Mouse (Mus musculus) intestine, embryonic 14.5 days (tissue): ENCODE results near the gene Btbd18. TPM values are rescaled to one million over a fixed set of nuclear protein-coding genes. Genes with fewer than 3 reads are reported as not detected.
A peak's percentile ranks its signal among the peaks of the same experiment; 100 is the strongest.

Experiments
- ATAC-seq: fragments of 200-750 bp; cut with Nextera tagmentation; replicated peaks from 2 replicates; pipeline ENCODE4 v1.8.0; 2017; ENCODE audit warnings: low read depth, moderate number of reproducible peaks, moderate TSS enrichment, moderate library complexity; ENCODE audit not compliant: low FRiP score, low TSS enrichment
- DNase-seq: peaks from one replicate; pipeline ENCODE4 v3.0.0-alpha.2; 2018; ENCODE audit warnings: low spot score
- H3K27ac ChIP-seq: fragments of 300-500 bp; sonication (generic); 2 replicates; pipeline ENCODE4 v1.5.1; 2014; ENCODE audit warnings: low read depth, mild to moderate bottlenecking, control low read depth
- H3K27me3 ChIP-seq: fragments of 300-500 bp; sonication (generic); replicated peaks from 2 replicates; pipeline ENCODE4 v1.6.1; 2014; ENCODE audit warnings: low read length, control low read depth; ENCODE audit not compliant: control insufficient read depth, insufficient read depth
- H3K36me3 ChIP-seq: fragments of 300-500 bp; sonication (generic); 2 replicates; pipeline ENCODE4 v1.6.1; 2014; ENCODE audit warnings: low read length, control low read depth; ENCODE audit not compliant: control insufficient read depth, insufficient read depth
- H3K4me1 ChIP-seq: fragments of 300-500 bp; sonication (generic); replicated peaks from 2 replicates; pipeline ENCODE4 v1.6.1; 2014; ENCODE audit warnings: low read length, control low read depth, mixed read lengths; ENCODE audit not compliant: control insufficient read depth, insufficient read depth
- H3K4me2 ChIP-seq: fragments of 300-500 bp; sonication (generic); 2 replicates; pipeline ENCODE4 v1.6.1; 2014; ENCODE audit warnings: low read length
- H3K4me3 ChIP-seq: fragments of 300-500 bp; sonication (generic); 2 replicates; pipeline ENCODE4 v1.5.1; 2014; ENCODE audit warnings: low read depth, low read length, control low read depth, mixed read lengths
- H3K9ac ChIP-seq: fragments of 300-500 bp; sonication (generic); 2 replicates; pipeline ENCODE4 v1.6.1; 2014; ENCODE audit warnings: mild to moderate bottlenecking, low read length
- H3K9me3 ChIP-seq: fragments of 300-500 bp; sonication (generic); 2 replicates; pipeline ENCODE4 v1.6.1; 2016; ENCODE audit warnings: low read length, control low read depth; ENCODE audit not compliant: control insufficient read depth
- WGBS: fragments of 180-500 bp; shearing (Covaris S2); extraction: QIAGEN DNeasy Blood & Tissue Kit; methylation state at CpG from one replicate; pipeline ENCODE4 v1.1.7; 2014; 5-methylcytosine and 5-hydroxymethylcytosine counted together
- polyA plus RNA-seq: library from polyadenylated mRNA; unstranded; fragments of >200 nt; fragmentation: Nextera tagmentation; extraction: Ambion mirVana; gene quantifications from 2 replicates; pipeline ENCODE4 v1.2.1, GENCODE M21; 2014

Gene Btbd18
- polyA plus RNA-seq, 1 experiment from 2014 or later, result 0.34 TPM

DNA sequence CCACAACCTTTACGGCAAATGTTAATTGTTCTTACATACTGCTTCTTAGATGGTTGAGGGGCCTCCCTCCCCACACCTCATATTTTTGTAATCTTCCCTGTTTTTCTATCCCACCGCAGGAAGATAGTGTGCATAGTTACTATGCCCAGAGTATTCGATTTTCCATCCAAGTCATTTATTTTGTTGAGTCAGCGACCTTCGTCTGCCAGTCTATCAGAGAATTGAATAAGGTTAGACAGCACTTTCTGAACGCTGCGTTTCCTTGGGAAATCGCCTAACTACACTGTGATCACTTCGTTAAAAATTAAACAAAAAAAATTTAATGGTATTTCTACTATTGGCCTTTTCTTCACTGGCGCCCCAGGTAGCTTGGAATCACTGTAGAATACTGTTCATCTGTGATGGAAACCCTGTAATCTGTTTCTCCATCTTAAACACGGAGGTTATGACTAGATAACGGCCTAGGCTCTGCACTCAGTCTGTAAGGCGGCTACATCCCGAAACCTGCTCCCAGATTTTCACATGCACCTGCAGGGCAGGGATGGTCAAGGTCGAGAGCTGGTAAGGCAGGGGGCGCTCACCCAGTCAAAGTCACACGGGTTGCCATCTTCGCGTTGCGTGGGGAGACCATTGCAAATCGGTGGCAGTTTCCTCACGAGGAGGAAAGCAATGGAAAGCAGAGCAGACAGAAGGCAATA, 18.5 kb downstream of the Btbd18 start:
- H3K4me1 ChIP-seq, result peaks cover 19% of the 10 kb centered on the region
- H3K9ac ChIP-seq, result peak overlapping the region; percentile 58
- H3K27ac ChIP-seq, result peak overlapping the region; percentile 51
- no peaks in the 10 kb centered on the region for H3K9me3 ChIP-seq
- no peak for DNase-seq
- 8% methylated on average over 22 of the region's 22 CpGs for whole genome bisulfite sequencing
- H3K36me3 ChIP-seq, result peaks cover 46% of the 10 kb centered on the region
- H3K4me2 ChIP-seq, result peak overlapping the region; percentile 83
- peak; percentile 61 for ATAC-seq
- H3K27me3 ChIP-seq, result no peaks in the 10 kb centered on the region
- H3K4me3 ChIP-seq, result peak overlapping the region; percentile 96

DNA sequence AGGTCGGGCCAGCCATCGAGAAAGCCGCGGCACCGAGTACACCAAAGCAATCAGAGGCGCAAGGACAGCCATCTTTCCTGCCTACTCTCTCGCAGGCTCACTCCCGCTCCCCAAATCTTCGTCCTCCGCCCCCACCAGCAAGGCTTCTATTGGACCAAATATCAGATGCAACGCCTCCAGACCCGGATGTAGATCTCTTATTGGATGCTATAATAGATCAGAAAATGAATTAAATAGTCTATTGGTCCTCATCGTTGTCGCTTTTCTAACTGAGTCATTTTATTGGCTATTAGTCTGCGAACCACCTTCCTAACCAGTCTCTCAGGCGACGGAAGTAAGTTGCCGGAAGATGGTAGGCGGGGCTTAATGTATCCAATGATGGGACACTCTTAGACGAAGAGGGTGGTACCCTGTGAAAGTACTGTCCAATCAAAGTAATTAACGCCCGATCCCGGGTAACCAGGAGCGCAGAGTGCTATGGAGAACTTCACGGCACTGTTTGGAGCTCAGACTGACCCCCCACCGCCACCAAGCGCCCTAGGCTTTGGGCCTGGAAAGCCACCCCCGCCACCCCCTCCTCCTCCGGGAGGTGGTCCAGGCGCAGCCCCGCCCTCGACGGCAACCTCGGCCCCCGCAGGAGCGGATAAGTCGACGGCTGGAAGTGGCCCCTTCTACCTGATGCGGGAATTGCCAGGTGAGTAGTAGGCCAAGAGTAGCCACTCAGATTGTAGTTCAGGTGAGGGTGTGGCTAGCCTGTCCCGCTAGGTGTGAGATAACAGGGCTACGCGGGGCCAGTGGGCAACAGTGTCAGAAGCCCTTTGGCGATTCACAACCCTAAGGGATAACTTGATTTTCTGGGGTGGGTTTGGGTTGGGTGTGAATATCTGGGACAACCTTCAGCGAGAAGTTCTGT, 19.3 kb downstream of the Btbd18 start, which contains the start of the genes Gm28635 and Med19:
Gm28635 (minus strand) TSS at position 74 of the 913 bp plus-strand sequence.
Med19 (plus strand) TSS at position 435 of the 913 bp plus-strand sequence.
- Histone ChIP-seq H3K27me3 (no peaks in the 10 kb centered on the region), H3K4me3 (peak within 1 kb of the TSS; percentile 96), H3K9me3 (no peaks in the 10 kb centered on the region), H3K27ac (peak within 1 kb of the TSS; percentile 51), H3K4me1 (peaks cover 19% of the 10 kb centered on the region), H3K4me2 (peak within 1 kb of the TSS; percentile 96), H3K36me3 (peaks cover 38% of the 10 kb centered on the region), H3K9ac (peak within 1 kb of the TSS; percentile 75)
- under 1% methylated on average over 44 of the region's 44 CpGs for WGBS
- peak; percentile 100 for ATAC-seq
- DNase-seq, result peak; percentile 88

DNA sequence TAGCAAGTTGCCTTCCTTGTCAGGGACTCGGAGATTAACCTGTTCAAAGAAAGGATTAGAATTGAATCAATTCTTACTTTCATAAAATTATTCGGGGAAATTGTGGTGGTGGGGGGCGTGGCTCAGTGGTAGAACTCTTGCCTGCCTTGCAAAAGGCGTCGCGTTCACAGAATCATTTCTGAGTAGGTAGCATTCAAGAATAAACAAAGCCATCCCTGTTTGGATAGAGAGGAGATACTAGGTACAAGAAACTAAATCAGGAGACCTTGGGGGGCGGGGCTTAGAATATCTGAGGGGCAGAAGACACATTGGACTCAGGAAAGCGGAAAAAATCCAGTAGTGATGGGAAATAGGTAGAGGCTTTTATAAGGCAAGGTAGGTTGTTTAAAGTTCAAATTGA, 20.1 kb downstream of the Btbd18 start, which contains the start of gene Tmx2:
Tmx2 (minus strand) TSS at position 125 of the 400 bp plus-strand sequence.
- Histone ChIP-seq H3K27ac (no peak within 1 kb of the TSS), H3K36me3 (peaks cover 31% of the 10 kb centered on the region), H3K4me1 (peaks cover 19% of the 10 kb centered on the region), H3K9ac (peak within 1 kb of the TSS; percentile 75), H3K4me2 (peak within 1 kb of the TSS; percentile 96), H3K4me3 (peak within 1 kb of the TSS; percentile 96), H3K9me3 (no peaks in the 10 kb centered on the region), H3K27me3 (no peaks in the 10 kb centered on the region)
- ATAC-seq (no peak), DNase-seq (peak; percentile 48)
- 14% methylated on average over 8 of the region's 8 CpGs for WGBS

DNA sequence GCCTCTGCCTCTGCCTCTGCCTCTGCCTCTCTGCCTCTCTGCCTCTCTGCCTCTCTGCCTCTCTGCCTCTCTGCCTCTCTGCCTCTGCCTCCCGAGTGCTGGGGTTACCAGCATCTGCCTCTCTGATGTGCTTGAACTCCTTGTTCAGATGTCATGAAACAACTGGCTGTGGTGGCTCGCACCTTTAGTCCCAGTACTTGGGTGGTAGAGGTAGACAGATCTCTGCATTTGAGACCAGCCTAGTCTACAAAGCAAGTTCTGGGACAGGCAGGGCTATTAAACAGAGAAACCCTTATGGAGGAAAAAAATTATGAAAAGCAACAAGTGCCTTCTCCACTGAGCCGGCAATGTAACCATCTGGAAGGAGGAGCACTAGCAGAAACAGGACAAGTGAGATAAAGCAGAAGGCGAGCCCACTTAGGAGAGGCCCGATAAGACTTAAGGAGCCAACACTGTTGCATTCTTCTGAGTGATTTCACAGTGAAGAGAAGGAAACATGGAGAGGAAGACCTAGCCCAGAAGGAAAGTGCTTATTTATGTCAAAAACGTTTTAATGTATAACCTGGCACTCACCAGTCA, 23.8 kb downstream of the Btbd18 start:
- H3K4me3 ChIP-seq, result no peak overlapping the region
- H3K9ac ChIP-seq, result no peak overlapping the region
- no peak overlapping the region for H3K4me2 ChIP-seq
- peak; percentile 18 for DNase-seq
- no peaks in the 10 kb centered on the region for H3K27me3 ChIP-seq
- no peak for ATAC-seq
- H3K36me3 ChIP-seq, result peaks cover 35% of the 10 kb centered on the region
- H3K9me3 ChIP-seq, result no peaks in the 10 kb centered on the region
- H3K4me1 ChIP-seq, result peaks cover 10% of the 10 kb centered on the region
- 53% methylated on average over 6 of the region's 6 CpGs for WGBS
- H3K27ac ChIP-seq, result no peak overlapping the region

DNA sequence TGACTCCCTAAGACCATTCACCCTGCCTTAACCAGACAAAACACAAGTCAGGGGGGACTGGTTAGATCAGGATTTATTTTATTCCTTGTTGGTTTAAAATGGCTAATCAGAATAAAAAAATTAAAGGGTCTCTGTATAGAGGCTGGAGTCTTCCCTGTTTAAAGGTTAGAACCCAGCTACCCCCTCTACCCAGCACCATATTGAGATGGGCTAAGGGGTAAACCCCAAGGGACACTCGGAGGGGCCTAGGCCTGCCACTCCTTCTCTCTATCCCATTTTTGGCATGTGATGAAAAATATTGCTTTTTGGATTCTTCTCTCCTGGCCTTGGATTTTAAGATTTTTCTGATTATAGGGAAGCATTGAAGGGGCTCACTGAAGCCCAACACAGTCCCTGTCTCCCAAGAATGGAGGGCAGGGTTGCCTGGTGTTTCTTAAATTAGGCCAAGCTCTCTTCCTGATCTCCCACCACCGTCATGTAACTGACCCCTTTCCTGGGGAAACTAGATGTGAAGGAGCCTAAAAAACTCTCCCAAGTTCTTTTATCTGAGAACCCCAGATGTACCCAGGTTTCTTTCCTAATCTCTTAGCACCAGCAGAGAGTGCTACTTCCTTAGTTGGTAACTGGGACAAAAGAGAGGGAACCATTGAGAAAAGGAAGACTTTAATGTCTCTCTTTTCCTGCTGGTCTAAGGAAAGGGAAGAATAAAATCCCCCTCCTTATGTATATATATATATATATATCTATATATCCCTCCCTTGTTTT, 29.4 kb downstream of the Btbd18 start:
- no peaks in the 10 kb centered on the region for H3K27me3 ChIP-seq
- H3K9ac ChIP-seq, result no peak overlapping the region
- H3K27ac ChIP-seq, result no peak overlapping the region
- ATAC-seq (no peak), DNase-seq (peak; percentile 21)
- H3K36me3 ChIP-seq, result peaks cover 82% of the 10 kb centered on the region
- no peak overlapping the region for H3K4me3 ChIP-seq
- no peaks in the 10 kb centered on the region for H3K4me1 ChIP-seq
- 76% methylated on average over 2 of the region's 2 CpGs for WGBS
- no peak overlapping the region for H3K4me2 ChIP-seq
- H3K9me3 ChIP-seq, result no peaks in the 10 kb centered on the region

DNA sequence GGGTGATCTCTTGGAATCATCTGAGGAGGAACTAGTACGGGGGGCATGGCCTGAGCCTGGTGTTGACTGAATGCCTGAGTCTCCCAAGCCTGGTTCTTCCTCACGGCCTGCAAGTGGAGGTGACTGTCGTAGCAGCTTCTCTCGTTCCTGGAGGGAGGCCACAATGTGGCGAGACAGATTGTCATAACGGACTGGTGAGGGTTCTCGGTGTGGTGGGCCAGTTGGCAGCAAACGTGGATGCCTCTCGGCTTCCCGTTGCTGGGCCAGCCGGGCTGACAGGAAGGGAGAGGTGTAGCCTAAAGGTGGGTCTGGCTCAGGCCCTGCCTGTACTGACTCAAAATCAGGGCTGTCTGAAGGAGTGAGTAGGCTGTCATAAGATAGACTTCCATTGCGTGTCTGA, 31.2 kb downstream of the Btbd18 start:
- Histone ChIP-seq H3K4me3 (no peak overlapping the region), H3K27me3 (no peaks in the 10 kb centered on the region), H3K9me3 (no peaks in the 10 kb centered on the region), H3K4me1 (no peaks in the 10 kb centered on the region), H3K27ac (no peak overlapping the region), H3K36me3 (peaks cover 97% of the 10 kb centered on the region), H3K4me2 (no peak overlapping the region), H3K9ac (no peak overlapping the region)
- DNase-seq, result no peak
- no peak for ATAC-seq
- 89% methylated on average over 12 of the region's 12 CpGs for WGBS

DNA sequence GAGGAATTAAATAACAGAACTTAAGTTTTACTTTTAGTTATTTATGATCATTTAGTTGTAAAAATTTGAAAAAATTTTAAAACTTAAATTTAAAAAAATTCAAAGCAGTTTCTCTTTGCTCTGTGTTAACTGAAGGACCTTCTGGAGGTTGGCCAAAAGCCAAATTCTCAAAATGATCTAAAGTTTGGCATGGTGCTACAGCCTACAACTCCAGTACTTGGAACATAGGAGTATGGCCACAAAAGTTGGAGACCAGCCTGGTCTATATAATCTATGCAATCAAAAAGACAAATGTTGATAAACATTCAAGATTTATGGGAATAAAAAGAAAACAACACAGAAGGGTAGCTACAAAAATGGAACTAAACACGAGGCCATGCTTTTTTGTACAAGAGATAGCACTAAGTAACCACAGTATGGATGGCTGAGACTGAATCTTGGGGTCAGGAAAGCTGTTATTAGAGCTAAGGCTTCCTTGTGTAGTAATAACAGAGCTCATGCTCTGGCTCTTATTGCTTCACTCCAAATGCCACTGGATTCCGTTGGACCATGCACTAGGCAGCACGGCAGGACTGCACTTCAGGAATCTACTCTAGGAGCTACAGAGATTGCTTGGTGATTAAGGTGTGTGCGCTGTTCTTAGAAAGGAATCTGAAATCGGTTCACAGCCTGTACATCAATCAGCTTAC, 36.3 kb downstream of the Btbd18 start:
- Histone ChIP-seq H3K36me3 (peaks cover 89% of the 10 kb centered on the region), H3K4me2 (no peak overlapping the region), H3K27ac (no peak overlapping the region), H3K27me3 (no peaks in the 10 kb centered on the region), H3K4me1 (no peaks in the 10 kb centered on the region), H3K4me3 (no peak overlapping the region), H3K9ac (no peak overlapping the region), H3K9me3 (no peaks in the 10 kb centered on the region)
- 79% methylated on average over 5 of the region's 5 CpGs for WGBS
- no peak for ATAC-seq
- DNase-seq, result no peak
